Mouse (Mus musculus) cerebellum, postnatal 14 days (tissue): ENCODE data around the gene Lce1a2.

Source experiments
- DNase-seq, 2 experiments: peaks; one replicate each; pipeline ENCODE4 v3.0.0; 2021; ENCODE audit warnings: mixed read lengths in 2 of 2

The Lce1a2 gene

GRCm38 (mm10) chr3:92670215-92670614 is at the start of gene Lce1a2:
Lce1a2 (minus strand) TSS chr3:92670315.
- DNase-seq, result no peak

- DNase-seq, result no peak
Measured at GRCm38 (mm10) chr3:92715122-92715521, 45.0 kb upstream of the Lce1a2 start.

GRCm38 (mm10) chr3:92708974-92709373 is 38.9 kb upstream of the Lce1a2 start, which contains the start of gene Lce1e:
Lce1e (minus strand) TSS chr3:92709074.
- DNase-seq, result no peak

- no peak for DNase-seq
Measured at GRCm38 (mm10) chr3:92694613-92695012, 24.5 kb upstream of the Lce1a2 start.

GRCm38 (mm10) chr3:92691688-92692087 is 21.6 kb upstream of the Lce1a2 start:
- no peak for DNase-seq

- peak; percentile 22 to 49 for DNase-seq
Measured at GRCm38 (mm10) chr3:92689154-92689553, 19.0 kb upstream of the Lce1a2 start.

GRCm38 (mm10) chr3:92687110-92687509 is 17.0 kb upstream of the Lce1a2 start, which contains the start of gene Lce1d:
Lce1d (minus strand) TSS chr3:92687210.
- DNase-seq, result no peak

- DNase-seq, result no peak
Measured at GRCm38 (mm10) chr3:92678947-92679346, 8.8 kb upstream of the Lce1a2 start, which contains the start of gene Lce1c. Lce1c (plus strand) TSS chr3:92679247.

- DNase-seq, result no peak
Measured at GRCm38 (mm10) chr3:92656826-92657225, 13.3 kb downstream of the Lce1a2 start, which contains the start of gene Lce1b. Lce1b (minus strand) TSS chr3:92656926.

GRCm38 (mm10) chr3:92648207-92648606 is 21.9 kb downstream of the Lce1a2 start, which contains the start of gene Lce1a1:
Lce1a1 (minus strand) TSS chr3:92648307.
- no peak for DNase-seq

GRCm38 (mm10) chr3:92639854-92640253 is 30.3 kb downstream of the Lce1a2 start:
- DNase-seq, result no peak

GRCm38 (mm10) chr3:92638653-92638991 is 31.5 kb downstream of the Lce1a2 start:
- no peak for DNase-seq

GRCm38 (mm10) chr3:92637745-92638652 is 32.1 kb downstream of the Lce1a2 start:
- peak; percentile 0 to 2 for DNase-seq

GRCm38 (mm10) chr3:92621560-92621959 is 48.6 kb downstream of the Lce1a2 start, which contains the start of gene Lce6a:
Lce6a (minus strand) TSS chr3:92621660.
- DNase-seq, result no peak
